Mouse (Mus musculus): Measurements from ENCODE around the gene Ces3b.

DNA sequence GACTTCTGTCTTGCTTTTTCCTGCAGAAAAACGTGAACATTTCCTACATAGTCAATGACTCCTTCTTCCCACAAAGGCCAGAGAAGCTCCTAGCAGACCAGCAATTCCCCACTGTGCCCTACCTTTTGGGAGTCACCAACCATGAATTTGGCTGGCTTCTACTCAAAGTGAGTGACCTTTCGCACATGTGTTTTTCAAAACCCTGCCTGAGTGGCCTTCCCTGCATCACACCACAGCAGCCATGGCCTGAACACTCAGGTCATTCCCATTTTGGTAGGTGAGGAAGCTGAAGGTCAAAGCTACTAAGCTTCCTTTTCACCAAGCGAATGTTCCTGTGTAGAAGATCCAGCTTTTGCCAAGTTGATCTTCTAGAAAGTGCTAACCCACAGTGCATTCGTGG is 5.0 kb downstream of the Ces3b start:
- TF ChIP-seq POLR2A (IDR thresholded peaks at IDR 0.05; ENCODE audit: low read depth, low read length): no peak
- TF ChIP-seq CTCF (IDR thresholded peaks at IDR 0.05; ENCODE audit: extremely low read depth, insufficient read depth, insufficient read length, insufficient replicate concordance): no peak

All from spleen, adult 2 months (tissue).